Mouse (Mus musculus) olfactory bulb, adult 2 months (tissue): ENCODE results near the gene Gsta4.
"Not testable (repeated sequence)": the region's sequence is repeated elsewhere in the genome, so short reads cannot be mapped to it uniquely, and the experiment has no call there.

Experiments used
- CTCF ChIP-seq: fragments of 200-500 bp; IDR thresholded peaks from 2 replicates; pipeline ENCODE4 v1.5.1; 2012; ENCODE audit warnings: low read depth, mild to moderate bottlenecking, low read length, moderate library complexity; ENCODE audit not compliant: insufficient read depth
- POLR2A ChIP-seq: fragments of 200-500 bp; IDR thresholded peaks from 2 replicates; pipeline ENCODE4 v1.6.1; 2012; ENCODE audit warnings: mild to moderate bottlenecking, low read depth, low read length, moderate library complexity; ENCODE audit not compliant: insufficient read depth

GRCm38 (mm10) chr9:78233121-78233695, 50.6 kb downstream of the Gsta4 start:
- not testable (repeated sequence) for TF ChIP-seq POLR2A, CTCF
